Mouse (Mus musculus): ENCODE measurements at regions not wholly inside any gene's neighbourhood (a gene's known extent, or its start where the extent isn't known, plus 50 kb on each side); places are given as distances from the start of the nearest gene placed in this dataset.

DNA sequence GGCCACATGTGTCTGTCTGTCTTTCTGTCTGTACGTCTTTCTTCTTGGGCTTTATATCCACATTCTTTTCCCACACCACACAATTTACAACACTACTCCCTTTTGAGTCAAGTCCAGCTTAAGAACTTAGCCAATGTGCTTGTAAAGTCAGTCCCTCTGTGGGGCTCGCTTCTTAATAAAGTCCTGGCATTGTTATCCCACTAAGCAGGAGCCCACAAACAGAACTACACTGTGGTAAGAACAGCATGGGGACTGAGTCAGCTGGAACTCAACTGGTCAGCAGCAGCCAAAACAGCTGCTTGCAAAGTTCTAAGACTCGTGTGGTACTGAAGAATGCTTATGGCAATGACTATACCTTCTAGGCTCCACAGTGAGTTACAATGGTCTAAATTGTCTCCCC lies 193.5 kb upstream of the Cxcl12 start:
- Histone ChIP-seq H3K4me1 (replicated peaks) (no peaks in the 10 kb centered on the region), H3K36me3 (no peaks in the 10 kb centered on the region), H3K4me2 (no peak overlapping the region), H3K27ac (replicated peaks) (no peak overlapping the region), H3K9ac (no peak overlapping the region), H3K27me3 (no peaks in the 10 kb centered on the region), H3K9me3 (no peaks in the 10 kb centered on the region), H3K4me3 (no peak overlapping the region)
- ATAC-seq (ENCODE audit: low FRiP score, low read depth): no peak
- 83% methylated on average over 3 of the region's 3 CpGs for WGBS

- WGBS: 13% methylated on average over 10 of the region's 10 CpGs
- no peak; the same call in 1 of the 2 replicates for ATAC-seq (ENCODE audit: low FRiP score, low read depth)
- H3K4me3 ChIP-seq: no peak overlapping the region
- no peaks in the 10 kb centered on the region for H3K27me3 ChIP-seq
- peaks cover 8% of the 10 kb centered on the region for H3K4me1 ChIP-seq (replicated peaks)
- no peak overlapping the region for H3K27ac ChIP-seq (replicated peaks)
- no peaks in the 10 kb centered on the region for H3K36me3 ChIP-seq
- H3K4me2 ChIP-seq: peak overlapping the region; percentile 33
- H3K9ac ChIP-seq: no peak overlapping the region
- no peaks in the 10 kb centered on the region for H3K9me3 ChIP-seq
Measured at GRCm38 (mm10) chr6:116980349-116980995, 187.9 kb upstream of the Cxcl12 start.

GRCm38 (mm10) chr6:116985147-116985737 lies 183.1 kb upstream of the Cxcl12 start:
- H3K27ac ChIP-seq (replicated peaks): no peak overlapping the region
- H3K4me1 ChIP-seq (replicated peaks): peaks cover 6% of the 10 kb centered on the region
- H3K27me3 ChIP-seq: no peaks in the 10 kb centered on the region
- H3K4me2 ChIP-seq: no peak overlapping the region
- WGBS: 72% methylated on average over 4 of the region's 4 CpGs
- no peaks in the 10 kb centered on the region for H3K36me3 ChIP-seq
- no peak for ATAC-seq (ENCODE audit: low FRiP score, low read depth)
- H3K9ac ChIP-seq: no peak overlapping the region
- no peaks in the 10 kb centered on the region for H3K9me3 ChIP-seq
- no peak overlapping the region for H3K4me3 ChIP-seq

DNA sequence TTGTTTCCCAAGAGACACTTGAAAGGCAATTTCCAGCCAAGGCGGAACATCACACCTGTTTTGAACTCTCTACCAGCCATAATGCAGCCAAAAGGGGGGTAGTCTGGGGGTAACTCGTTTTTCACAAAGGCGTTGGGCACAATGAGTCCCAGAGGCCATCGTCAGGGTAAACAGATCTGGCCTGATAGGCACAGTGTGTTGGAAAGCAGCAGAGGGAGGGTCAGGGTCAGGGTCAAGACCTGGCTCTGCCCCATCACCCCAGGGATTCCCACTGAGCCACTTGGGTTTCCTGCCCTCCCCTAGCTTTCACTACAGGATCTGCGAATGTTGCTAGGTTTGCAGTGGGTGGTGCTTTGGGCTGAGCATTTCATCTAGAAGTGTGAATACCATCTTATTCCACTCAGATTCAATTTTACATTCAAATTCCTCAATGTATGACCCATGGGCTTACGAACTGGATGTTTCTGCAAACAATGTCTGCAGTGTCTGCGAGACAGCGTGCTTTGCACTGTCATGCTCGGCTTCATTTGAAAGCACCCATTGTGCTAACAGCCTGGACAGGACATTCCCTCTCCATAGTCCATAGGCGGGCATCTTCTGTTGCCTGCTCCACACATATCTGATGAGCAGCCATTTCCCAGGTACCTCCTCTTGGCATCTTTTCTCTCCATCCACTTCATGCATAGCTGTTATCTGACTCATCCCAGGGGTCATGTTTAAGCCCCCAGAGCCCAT lies 181.9 kb upstream of the Cxcl12 start:
- Histone ChIP-seq H3K9ac (no peak overlapping the region), H3K36me3 (no peaks in the 10 kb centered on the region), H3K27ac (replicated peaks) (no peak overlapping the region), H3K4me2 (no peak overlapping the region), H3K9me3 (no peaks in the 10 kb centered on the region), H3K27me3 (no peaks in the 10 kb centered on the region), H3K4me3 (no peak overlapping the region), H3K4me1 (replicated peaks) (no peaks in the 10 kb centered on the region)
- WGBS: 22% methylated on average over 10 of the region's 10 CpGs
- ATAC-seq (ENCODE audit: low FRiP score, low read depth): no peak

DNA sequence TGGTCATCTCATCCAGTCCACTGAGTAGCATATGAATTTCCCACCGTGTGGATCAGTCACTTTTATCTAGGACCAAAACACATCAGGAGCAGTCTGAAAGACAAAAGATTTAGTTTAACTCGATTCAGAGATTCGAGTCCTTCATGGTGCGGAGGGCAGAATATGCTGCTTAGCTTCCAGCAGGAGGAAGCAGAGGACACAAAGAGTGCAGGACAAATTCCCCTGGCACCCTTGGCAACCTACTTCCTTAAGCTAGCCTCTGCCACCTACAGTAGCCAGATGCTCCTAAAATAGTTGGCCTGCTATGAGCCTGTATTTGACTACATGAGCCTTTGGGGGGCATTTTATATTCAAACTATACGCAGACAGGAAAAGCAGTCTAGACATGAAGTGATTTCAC lies 181.1 kb upstream of the Cxcl12 start:
- H3K27me3 ChIP-seq: no peaks in the 10 kb centered on the region
- H3K9me3 ChIP-seq: no peaks in the 10 kb centered on the region
- no peaks in the 10 kb centered on the region for H3K36me3 ChIP-seq
- H3K4me2 ChIP-seq: no peak overlapping the region
- no peak overlapping the region for H3K4me3 ChIP-seq
- ATAC-seq (ENCODE audit: low FRiP score, low read depth): no peak
- WGBS: 72% methylated on average over 5 of the region's 5 CpGs
- no peak overlapping the region for H3K9ac ChIP-seq
- H3K27ac ChIP-seq (replicated peaks): no peak overlapping the region
- H3K4me1 ChIP-seq (replicated peaks): no peaks in the 10 kb centered on the region

- Histone ChIP-seq H3K4me3 (no peak overlapping the region), H3K27me3 (no peaks in the 10 kb centered on the region), H3K4me1 (replicated peaks) (no peaks in the 10 kb centered on the region), H3K36me3 (no peaks in the 10 kb centered on the region), H3K9me3 (no peaks in the 10 kb centered on the region), H3K9ac (no peak overlapping the region), H3K27ac (replicated peaks) (no peak overlapping the region), H3K4me2 (no peak overlapping the region)
- WGBS: 70% methylated on average over 9 of the region's 9 CpGs
- no peak for ATAC-seq (ENCODE audit: low FRiP score, low read depth)
Measured at GRCm38 (mm10) chr6:116998948-116999682, 169.2 kb upstream of the Cxcl12 start.

- Histone ChIP-seq H3K27me3 (no peaks in the 10 kb centered on the region), H3K4me1 (replicated peaks) (no peaks in the 10 kb centered on the region), H3K36me3 (no peaks in the 10 kb centered on the region), H3K27ac (replicated peaks) (no peak overlapping the region), H3K4me3 (no peak overlapping the region), H3K9ac (no peak overlapping the region), H3K9me3 (no peaks in the 10 kb centered on the region), H3K4me2 (no peak overlapping the region)
- no peak for ATAC-seq (ENCODE audit: low FRiP score, low read depth)
- 71% methylated on average over 4 of the region's 4 CpGs for WGBS
Measured at GRCm38 (mm10) chr6:116999940-117000339, 168.4 kb upstream of the Cxcl12 start.

GRCm38 (mm10) chr6:117000951-117001725 lies 167.2 kb upstream of the Cxcl12 start:
- Histone ChIP-seq H3K27ac (replicated peaks) (no peak overlapping the region), H3K9ac (no peak overlapping the region), H3K36me3 (no peaks in the 10 kb centered on the region), H3K4me2 (no peak overlapping the region), H3K4me3 (no peak overlapping the region), H3K4me1 (replicated peaks) (no peaks in the 10 kb centered on the region), H3K9me3 (no peaks in the 10 kb centered on the region), H3K27me3 (no peaks in the 10 kb centered on the region)
- ATAC-seq (ENCODE audit: low FRiP score, low read depth): no peak
- WGBS: 75% methylated on average over 7 of the region's 7 CpGs

GRCm38 (mm10) chr6:117012621-117013020 lies 155.7 kb upstream of the Cxcl12 start:
- Histone ChIP-seq H3K4me2 (no peak overlapping the region), H3K4me3 (no peak overlapping the region), H3K36me3 (no peaks in the 10 kb centered on the region), H3K27ac (replicated peaks) (no peak overlapping the region), H3K4me1 (replicated peaks) (no peaks in the 10 kb centered on the region), H3K27me3 (no peaks in the 10 kb centered on the region), H3K9ac (no peak overlapping the region), H3K9me3 (no peaks in the 10 kb centered on the region)
- 85% methylated on average over 5 of the region's 5 CpGs for WGBS
- no peak for ATAC-seq (ENCODE audit: low FRiP score, low read depth)

GRCm38 (mm10) chr6:117015461-117015860 lies 152.9 kb upstream of the Cxcl12 start:
- Histone ChIP-seq H3K27ac (replicated peaks) (no peak overlapping the region), H3K4me1 (replicated peaks) (no peaks in the 10 kb centered on the region), H3K27me3 (no peaks in the 10 kb centered on the region), H3K9ac (no peak overlapping the region), H3K36me3 (no peaks in the 10 kb centered on the region), H3K4me3 (no peak overlapping the region), H3K9me3 (no peaks in the 10 kb centered on the region), H3K4me2 (no peak overlapping the region)
- ATAC-seq (ENCODE audit: low FRiP score, low read depth): no peak
- WGBS: 87% methylated on average over 3 of the region's 3 CpGs

- Histone ChIP-seq H3K27me3 (no peaks in the 10 kb centered on the region), H3K4me3 (no peak overlapping the region), H3K4me2 (no peak overlapping the region), H3K4me1 (replicated peaks) (no peaks in the 10 kb centered on the region), H3K9ac (no peak overlapping the region), H3K9me3 (no peaks in the 10 kb centered on the region), H3K27ac (replicated peaks) (no peak overlapping the region), H3K36me3 (no peaks in the 10 kb centered on the region)
- WGBS: 85% methylated on average over 10 of the region's 10 CpGs
- ATAC-seq (ENCODE audit: low FRiP score, low read depth): no peak
Measured at GRCm38 (mm10) chr6:117021851-117022250, 146.5 kb upstream of the Cxcl12 start.

Data from hindbrain, embryonic 15.5 days (tissue).